Mouse (Mus musculus) ES-CJ7 (cell line): ENCODE measurements around the gene Ephb6.
A peak's percentile ranks its signal among the peaks of the same experiment; 100 is the strongest.

Source experiments
- DNase-seq: peaks from one replicate; pipeline ENCODE4 v3.0.0; 2011; ENCODE audit warnings: low read depth, low spot score

Ephb6 gene

GRCm38 (mm10) chr6:41622661-41623060 lies 17.4 kb downstream of the Ephb6 start:
- peak; percentile 59 for DNase-seq

- DNase-seq = no peak
Measured at GRCm38 (mm10) chr6:41628180-41628579, 22.9 kb downstream of the Ephb6 start.

- no peak for DNase-seq
Measured at GRCm38 (mm10) chr6:41630791-41631190, 25.5 kb downstream of the Ephb6 start.

GRCm38 (mm10) chr6:41631549-41631948 lies 26.3 kb downstream of the Ephb6 start:
- DNase-seq = no peak

GRCm38 (mm10) chr6:41635211-41635610 lies 29.9 kb downstream of the Ephb6 start:
- DNase-seq = no peak

GRCm38 (mm10) chr6:41636178-41636577 lies 30.9 kb downstream of the Ephb6 start, which contains the start of gene Trpv6:
Gene Trpv6, minus strand, starts transcription at chr6:41636405.
- DNase-seq = no peak

GRCm38 (mm10) chr6:41637393-41637792 lies 32.1 kb downstream of the Ephb6 start:
- DNase-seq = no peak

GRCm38 (mm10) chr6:41637927-41638506 lies 32.7 kb downstream of the Ephb6 start:
- DNase-seq = no peak

GRCm38 (mm10) chr6:41640449-41640848 lies 35.2 kb downstream of the Ephb6 start:
- no peak for DNase-seq

- DNase-seq = no peak
Measured at GRCm38 (mm10) chr6:41641173-41641866, 36.0 kb downstream of the Ephb6 start.

GRCm38 (mm10) chr6:41642765-41643164 lies 37.5 kb downstream of the Ephb6 start:
- no peak for DNase-seq

- DNase-seq = no peak
Measured at GRCm38 (mm10) chr6:41643227-41643626, 37.9 kb downstream of the Ephb6 start.

- DNase-seq = no peak
Measured at GRCm38 (mm10) chr6:41646220-41646619, 40.9 kb downstream of the Ephb6 start.

GRCm38 (mm10) chr6:41646672-41647071 lies 41.4 kb downstream of the Ephb6 start:
- no peak for DNase-seq

- DNase-seq = no peak
Measured at GRCm38 (mm10) chr6:41653173-41653572, 47.9 kb downstream of the Ephb6 start.

GRCm38 (mm10) chr6:41654648-41655047 lies 49.4 kb downstream of the Ephb6 start:
- DNase-seq = no peak

GRCm38 (mm10) chr6:41658487-41658886 lies 53.2 kb downstream of the Ephb6 start:
- no peak for DNase-seq

- DNase-seq = peak; percentile 62
Measured at GRCm38 (mm10) chr6:41662320-41662719, 57.0 kb downstream of the Ephb6 start.
